Mouse (Mus musculus) CH12.LX (cell line): ENCODE data around the gene Apol7e. TPM values are rescaled to one million over a fixed set of nuclear protein-coding genes. Genes with fewer than 3 reads are reported as not detected.

ENCODE experiments used
- DNase-seq: peaks from one replicate; pipeline ENCODE4 v3.0.0-alpha.2; 2013; ENCODE audit errors: extremely low read depth
- H3K27ac ChIP-seq: 2 replicates; pipeline ENCODE4 v1.5.1; 2012; ENCODE audit warnings: low read depth, mild to moderate bottlenecking, control low read depth, moderate library complexity; ENCODE audit not compliant: insufficient read depth
- H3K27me3 ChIP-seq: replicated peaks from 2 replicates; pipeline ENCODE3; 2012; ENCODE audit warnings: inconsistent platforms
- H3K36me3 ChIP-seq, 2 experiments: replicated peaks in 1 of 2; 2 replicates each; pipeline versions ENCODE3 to v1.6.1; 2012; ENCODE audit warnings: inconsistent platforms in 1 of 2, low read length in 1 of 2, mild to moderate bottlenecking in 1 of 2, mixed read lengths in 1 of 2, moderate library complexity in 1 of 2; ENCODE audit not compliant: control insufficient read depth in 1 of 2, insufficient read depth in 1 of 2
- H3K4me1 ChIP-seq, 2 experiments: 2 replicates each; pipeline ENCODE4 v1.6.1; 2012; ENCODE audit warnings: inconsistent platforms in 1 of 2, moderate library complexity in 1 of 2; ENCODE audit not compliant: insufficient read depth in 2 of 2, control insufficient read depth in 1 of 2
- H3K4me2 ChIP-seq: 2 replicates; pipeline ENCODE4 v1.6.1; 2012; ENCODE audit warnings: low read depth, mild to moderate bottlenecking, control low read depth; ENCODE audit not compliant: poor library complexity, insufficient read depth, severe bottlenecking
- H3K4me3 ChIP-seq, 3 experiments: fragments of 150-350 bp in 1 of 3; sonication (generic) in 1 of 3; replicated peaks in 1 of 3; 2 replicates each; pipeline versions ENCODE3 to v1.5.1; 2011 to 2012; ENCODE audit warnings: low read depth in 2 of 3, low read length in 2 of 3, mild to moderate bottlenecking in 2 of 3, moderate library complexity in 2 of 3, control low read depth in 1 of 3, improper control_type of control experiment in 1 of 3, inconsistent platforms in 1 of 3, mixed read lengths in 1 of 3; ENCODE audit not compliant: poor library complexity in 1 of 3
- H3K79me2 ChIP-seq: replicated peaks from 2 replicates; pipeline ENCODE4 v1.6.1; 2012; ENCODE audit warnings: mild to moderate bottlenecking, moderate library complexity; ENCODE audit not compliant: control insufficient read depth, poor library complexity, insufficient read depth, severe bottlenecking; ENCODE audit errors: extremely low read depth
- H3K9ac ChIP-seq: 2 replicates; pipeline ENCODE4 v1.6.1; 2012; ENCODE audit warnings: low read depth, mild to moderate bottlenecking, control low read depth, moderate library complexity; ENCODE audit not compliant: insufficient read depth
- H3K9me3 ChIP-seq: replicated peaks from 2 replicates; pipeline ENCODE3; 2012; ENCODE audit warnings: low read length, inconsistent platforms, mixed read lengths
- BHLHE40 ChIP-seq: IDR thresholded peaks from 2 replicates; pipeline ENCODE4 v1.6.1; 2011; ENCODE audit warnings: mild to moderate bottlenecking, low read depth, low read length, improper control_type of control experiment
- CHD1 ChIP-seq: IDR thresholded peaks from 2 replicates; pipeline ENCODE4 v1.6.1; 2012; ENCODE audit warnings: low read depth, low read length, improper control_type of control experiment, inconsistent platforms
- CHD2 ChIP-seq: IDR thresholded peaks from 2 replicates; pipeline ENCODE4 v1.6.1; 2011; ENCODE audit warnings: low read length, improper control_type of control experiment
- ELF1 ChIP-seq: IDR thresholded peaks from 2 replicates; pipeline ENCODE4 v1.6.1; 2014; ENCODE audit warnings: low read depth, mild to moderate bottlenecking, inconsistent platforms, low read length, improper control_type of control experiment
- GABPA ChIP-seq: IDR thresholded peaks from 2 replicates; pipeline ENCODE4 v1.6.1; 2012; ENCODE audit warnings: low read depth, low read length, improper control_type of control experiment, inconsistent platforms; ENCODE audit not compliant: insufficient replicate concordance
- HCFC1 ChIP-seq: IDR thresholded peaks from 2 replicates; pipeline ENCODE4 v1.6.1; 2012; ENCODE audit warnings: low read depth, mild to moderate bottlenecking, inconsistent platforms, low read length, improper control_type of control experiment
- IRF4 ChIP-seq: IDR thresholded peaks from 2 replicates; pipeline ENCODE4 v1.6.1; 2014; ENCODE audit warnings: low read depth, mild to moderate bottlenecking, inconsistent platforms, low read length, improper control_type of control experiment
- JUN ChIP-seq: IDR thresholded peaks from 2 replicates; pipeline ENCODE4 v1.6.1; 2011; ENCODE audit warnings: low read depth, mild to moderate bottlenecking, low read length, improper control_type of control experiment, moderate library complexity; ENCODE audit not compliant: insufficient read depth
- KAT2A ChIP-seq: IDR thresholded peaks from 2 replicates; pipeline ENCODE4 v1.6.1; 2012; ENCODE audit warnings: low read length, improper control_type of control experiment, inconsistent platforms; ENCODE audit not compliant: insufficient replicate concordance
- MEF2A ChIP-seq: IDR thresholded peaks from 2 replicates; pipeline ENCODE4 v1.6.1; 2014; ENCODE audit warnings: low read depth, mild to moderate bottlenecking, inconsistent platforms, low read length, improper control_type of control experiment, borderline replicate concordance
- MYC ChIP-seq: IDR thresholded peaks from 2 replicates; pipeline ENCODE4 v1.6.1; 2011; ENCODE audit warnings: low read depth, mild to moderate bottlenecking, improper control_type of control experiment, low read length
- PAX5 ChIP-seq: IDR thresholded peaks from 2 replicates; pipeline ENCODE4 v1.6.1; 2012; ENCODE audit warnings: low read length, inconsistent platforms, mixed read lengths
- POLR2A ChIP-seq: IDR thresholded peaks from 2 replicates; pipeline ENCODE4 v1.6.1; 2011; ENCODE audit warnings: low read depth, mild to moderate bottlenecking, improper control_type of control experiment, low read length
- POLR2AphosphoS2 ChIP-seq: IDR thresholded peaks from 2 replicates; pipeline ENCODE4 v1.6.1; 2011; ENCODE audit warnings: low read depth, low read length, improper control_type of control experiment
- RAD21 ChIP-seq: IDR thresholded peaks from 2 replicates; pipeline ENCODE4 v1.6.1; 2011; ENCODE audit warnings: low read depth, mild to moderate bottlenecking, low read length, improper control_type of control experiment, moderate library complexity
- RCOR1 ChIP-seq: conservative IDR thresholded peaks from 2 replicates; pipeline ENCODE4 v1.6.1; 2012; ENCODE audit warnings: low read depth, mild to moderate bottlenecking, inconsistent platforms, low read length, improper control_type of control experiment
- SIN3A ChIP-seq: IDR thresholded peaks from 2 replicates; pipeline ENCODE4 v1.6.1; 2012; ENCODE audit warnings: low read length, improper control_type of control experiment, inconsistent platforms
- SMC3 ChIP-seq: IDR thresholded peaks from 2 replicates; pipeline ENCODE4 v1.6.1; 2011; ENCODE audit warnings: low read depth, low read length, improper control_type of control experiment
- TCF12 ChIP-seq: IDR thresholded peaks from 2 replicates; pipeline ENCODE4 v1.6.1; 2014; ENCODE audit warnings: low read depth, mild to moderate bottlenecking, inconsistent platforms, low read length, improper control_type of control experiment
- UBTF ChIP-seq: IDR thresholded peaks from 2 replicates; pipeline ENCODE4 v1.6.1; 2012; ENCODE audit warnings: low read depth, mild to moderate bottlenecking, inconsistent platforms, low read length, improper control_type of control experiment, moderate library complexity
- USF2 ChIP-seq: conservative IDR thresholded peaks from 2 replicates; pipeline ENCODE4 v1.6.1; 2011; ENCODE audit warnings: low read depth, low read length, improper control_type of control experiment
- ZC3H11A ChIP-seq: IDR thresholded peaks from 2 replicates; pipeline ENCODE4 v1.6.1; 2012; ENCODE audit warnings: low read depth, mild to moderate bottlenecking, inconsistent platforms, low read length, improper control_type of control experiment
- ZKSCAN1 ChIP-seq: IDR thresholded peaks from 2 replicates; pipeline ENCODE4 v1.6.1; 2012; ENCODE audit warnings: low read depth, inconsistent platforms, low read length, improper control_type of control experiment, borderline replicate concordance
- ZMIZ1 ChIP-seq: IDR thresholded peaks from 2 replicates; pipeline ENCODE4 v1.6.1; 2012; ENCODE audit warnings: low read depth, mild to moderate bottlenecking, inconsistent platforms, low read length, improper control_type of control experiment
- ZNF384 ChIP-seq: IDR thresholded peaks from 2 replicates; pipeline ENCODE4 v1.6.1; 2012; ENCODE audit warnings: low read depth, low read length, improper control_type of control experiment, inconsistent platforms
- dilution Hi-C: fragments of 300-500 bp; cut with MboI; formaldehyde crosslinking; loops from 2 replicates; pipeline ENCODE4 v1.14.3; 2020; ENCODE audit warnings: low sequenced_read_pairs; ENCODE audit not compliant: extremely low pct_unique_long_range_greater_than_20kb, extremely low pct_ligation_motif_present
- in situ Hi-C: fragments of 300-500 bp; cut with MboI; formaldehyde crosslinking; loops from 3 replicates; pipeline ENCODE4 v1.14.3; 2019; ENCODE audit warnings: low sequenced_read_pairs, low pct_ligation_motif_present, low pct_unique_long_range_greater_than_20kb, mixed read lengths
- polyA plus RNA-seq: library from polyadenylated mRNA; unstranded; fragments of >175 nt; gene quantifications from 2 replicates; pipeline ENCODE4 v1.2.1, GENCODE M21; 2012; ENCODE audit warnings: low read depth; ENCODE audit not compliant: insufficient read length
- total RNA-seq, 2 experiments: library from RNA; depleted of rRNA; stranded (reverse); fragments of 300-350 nt in 1 of 2; fragments of >200 nt in 1 of 2; gene quantifications; 2 replicates each; pipeline ENCODE4 v1.2.3; 2012 to 2014

Gene Apol7e
- total and polyA plus RNA-seq, 3 experiments = not detected

DNA sequence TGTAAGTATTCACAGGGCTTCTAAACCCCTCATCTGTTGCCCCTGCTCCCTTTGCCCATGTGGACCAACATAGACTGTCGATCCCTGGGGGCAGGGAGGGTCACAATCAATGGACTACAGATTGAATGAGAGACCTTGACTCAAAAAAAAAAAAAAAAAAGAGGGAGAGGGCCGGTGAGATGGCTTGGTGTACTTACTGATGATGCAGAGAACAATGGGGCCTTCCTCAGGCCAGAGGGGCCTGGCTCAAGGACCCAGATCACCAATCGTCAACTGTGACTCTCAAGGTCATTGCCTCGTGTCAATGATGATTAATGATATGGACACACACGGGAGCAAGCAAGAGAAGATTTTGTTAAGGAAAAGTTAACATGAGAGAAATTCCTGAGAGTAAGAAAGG lies 46.0 kb downstream of the Apol7e start:
- dilution Hi-C loops = no loop called here
- in situ Hi-C loops = loop anchor here (25.0 kb wide), 1 partner anchor 418 kb away; the partner anchor contains the start of gene Ift27
- TF ChIP-seq CHD1 = no peak
- no peak for TF ChIP-seq ZMIZ1
- no peak for TF ChIP-seq IRF4
- TF ChIP-seq SIN3A = no peak
- TF ChIP-seq ZC3H11A = no peak
- no peak for TF ChIP-seq MYC
- no peak for TF ChIP-seq RCOR1
- TF ChIP-seq BHLHE40 = no peak
- TF ChIP-seq POLR2A = no peak
- no peak for TF ChIP-seq CHD2
- no peak for TF ChIP-seq JUN
- TF ChIP-seq UBTF = no peak
- no peak for TF ChIP-seq ELF1
- TF ChIP-seq ZKSCAN1 = no peak
- TF ChIP-seq HCFC1 = no peak
- TF ChIP-seq PAX5 = no peak
- no peak for TF ChIP-seq ZNF384
- TF ChIP-seq USF2 = no peak
- no peak for TF ChIP-seq MEF2A
- TF ChIP-seq KAT2A = no peak
- Histone ChIP-seq H3K27ac (no peak overlapping the region), H3K4me1 (no peaks in the 10 kb centered on the region), H3K27me3 (peaks cover 21% of the 10 kb centered on the region), H3K4me2 (no peak overlapping the region), H3K9ac (no peak overlapping the region), H3K36me3 (no peaks in the 10 kb centered on the region), H3K79me2 (no peaks in the 10 kb centered on the region), H3K4me3 (no peak overlapping the region), H3K9me3 (peaks cover 8% of the 10 kb centered on the region)
- DNase-seq = no peak

DNA sequence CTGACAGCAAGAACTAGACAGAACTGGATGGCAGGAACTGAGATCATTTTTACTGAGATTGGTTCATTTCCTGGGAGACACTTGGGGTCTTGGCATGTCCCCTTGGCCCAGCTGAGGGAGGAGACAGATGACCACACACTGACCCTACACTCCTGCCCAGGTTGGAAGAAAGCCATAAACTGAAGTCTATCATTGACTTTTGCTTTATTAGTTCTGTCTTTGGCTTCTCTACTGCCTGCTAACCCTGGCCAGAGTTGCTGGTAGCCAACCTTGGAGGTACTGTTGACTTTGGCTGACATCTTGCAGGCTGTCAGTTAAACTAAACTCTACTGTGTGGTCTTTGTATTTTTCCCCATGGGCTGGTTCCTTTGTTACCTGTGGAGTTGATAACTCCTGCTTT lies 46.4 kb downstream of the Apol7e start:
- in situ Hi-C loops (loop anchor here (25.0 kb wide), 1 partner anchor 417 kb away; the partner anchor contains the start of gene Ift27), dilution Hi-C loops (no loop called here)
- H3K27me3 ChIP-seq = peaks cover 21% of the 10 kb centered on the region
- no peak overlapping the region for H3K27ac ChIP-seq
- no peaks in the 10 kb centered on the region for H3K36me3 ChIP-seq
- H3K4me3 ChIP-seq = no peak overlapping the region
- TF ChIP-seq SMC3 (no peak), TCF12 (no peak), POLR2AphosphoS2 (no peak), GABPA (no peak), UBTF (no peak), BHLHE40 (no peak), RAD21 (no peak), ELF1 (no peak)
- no peak overlapping the region for H3K9ac ChIP-seq
- H3K4me1 ChIP-seq = no peaks in the 10 kb centered on the region
- no peaks in the 10 kb centered on the region for H3K79me2 ChIP-seq
- H3K4me2 ChIP-seq = no peak overlapping the region
- no peak for DNase-seq
- peaks cover 10% of the 10 kb centered on the region for H3K9me3 ChIP-seq
